In the genomic region with DNA sequence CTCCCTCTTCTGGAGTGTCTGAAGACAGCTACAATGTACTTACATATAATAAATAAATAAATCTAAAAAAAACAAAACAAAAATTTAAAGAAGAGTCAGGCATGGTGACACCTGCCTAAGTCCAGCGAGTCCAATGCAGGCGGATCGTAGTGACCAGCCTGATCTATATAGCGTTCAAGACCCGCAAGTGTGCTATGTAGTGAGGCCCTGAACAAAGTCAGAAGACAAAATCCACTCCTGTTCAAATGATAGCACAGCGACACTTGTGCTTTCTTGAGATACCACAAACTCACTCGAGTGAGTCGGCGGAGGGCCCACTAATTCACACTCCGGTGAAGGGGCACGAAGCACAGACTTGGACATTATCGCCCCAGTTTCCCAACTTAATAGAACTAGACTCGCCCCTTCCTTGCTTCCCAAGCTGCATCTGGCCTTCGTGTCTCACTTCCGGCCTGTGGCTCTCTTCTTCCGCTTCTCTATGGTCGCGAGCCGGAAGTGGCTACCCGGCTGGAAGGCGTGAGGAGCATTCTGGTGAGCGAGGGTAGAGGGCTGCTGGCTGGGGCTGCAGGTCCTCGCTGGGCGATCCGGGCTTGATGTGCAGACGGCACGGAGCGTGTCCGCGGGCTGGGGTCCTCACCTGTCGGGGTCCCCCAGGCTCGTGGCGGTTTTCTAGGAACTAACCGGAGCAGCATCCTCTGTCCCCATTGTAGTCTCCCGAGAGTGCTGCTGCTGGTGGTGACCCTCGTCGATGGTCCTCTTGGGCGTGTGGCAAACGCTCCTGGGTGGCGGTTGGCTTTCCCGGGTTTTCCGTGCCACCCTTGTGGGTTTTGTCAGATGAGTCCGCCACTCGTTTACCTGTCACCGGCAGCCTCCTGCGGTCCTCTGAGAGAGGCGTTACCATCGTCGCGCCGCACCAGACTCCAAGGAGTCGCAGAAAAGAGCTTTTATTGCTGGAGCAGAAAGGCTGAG, we compare ENCODE assay signal across 8 mouse cellular contexts. TPM values are rescaled to one million over a fixed set of nuclear protein-coding genes. Genes with fewer than 3 reads are reported as not detected.
DNase-seq lines count a peak whose midpoint lies in the region; ATAC-seq and TF ChIP-seq lines count a peak whose summit lies in the region.

Gene Thoc5, plus strand, starts transcription at position 473 of the 969 bp plus-strand sequence.

- intact Hi-C loops in heart, postnatal 25 days (cut with DNase I), result no loop called here

- H3K4me3 ChIP-seq in forebrain, embryonic 15.5 days, result peak within 1 kb of the TSS; percentile 82
- H3K4me3 ChIP-seq in lung, adult 2 months (replicated peaks; ENCODE audit: extremely low read depth, low read depth, low read length), result peak within 1 kb of the TSS; percentile 100

- no peak for TF ChIP-seq CTCF in lung, adult 2 months (IDR thresholded peaks at IDR 0.05; ENCODE audit: insufficient read depth, low read length)

- H3K36me3 ChIP-seq in forebrain, embryonic 15.5 days, result peaks cover 36% of the 10 kb centered on the region

- no peaks in the 10 kb centered on the region for H3K9me3 ChIP-seq in forebrain, embryonic 15.5 days

- 2% methylated on average over 52 of the region's 52 CpGs for WGBS in forebrain, embryonic 15.5 days
- 2% methylated on average over 52 of the region's 52 CpGs for WGBS in lung, adult 2 months

- H3K4me1 ChIP-seq in forebrain, embryonic 15.5 days, result peaks cover 17% of the 10 kb centered on the region
- peaks cover 2% of the 10 kb centered on the region; the same call in 1 of the 2 replicates for H3K4me1 ChIP-seq in lung, adult 2 months (ENCODE audit: control insufficient read depth, insufficient read depth, low read length)

- H3K27ac ChIP-seq in forebrain, embryonic 15.5 days (replicated peaks), result peak within 1 kb of the TSS; percentile 84

- H3K27me3 ChIP-seq in forebrain, embryonic 15.5 days, result no peaks in the 10 kb centered on the region

- peak; percentile 95 for ATAC-seq in forebrain, embryonic 15.5 days (replicated peaks)
- ATAC-seq in neutrophil, adult 5-6 weeks (ENCODE audit: extremely low read depth, insufficient number of reproducible peaks, low FRiP score, poor library complexity, severe bottlenecking), result peak; percentile 88

- DNase-seq in ES-CJ7 (ENCODE audit: low read depth, low spot score), result peak; percentile 82
- peak; percentile 70 for DNase-seq in cerebellum, adult 11 months
- DNase-seq in heart, postnatal 25 days (ENCODE audit: low spot score), result peak; percentile 63
- peak; percentile 77 to 89 for DNase-seq in layer of hippocampus, adult 18-20 months (ENCODE audit: low spot score in 2 of 2)
- peak; percentile 75 for DNase-seq in lung, adult 2 months
- peak; percentile 67 to 73 for DNase-seq in thymus, adult 18-20 months

- H3K9ac ChIP-seq in forebrain, embryonic 15.5 days (replicated peaks), result peak within 1 kb of the TSS; percentile 83

- peak; percentile 68; the same call in 1 of the 2 replicates for TF ChIP-seq POLR2A in lung, adult 2 months (IDR thresholded peaks at IDR 0.05; ENCODE audit: borderline replicate concordance, extremely low read depth, low read depth, low read length)

- peak within 1 kb of the TSS; percentile 70 for H3K4me2 ChIP-seq in forebrain, embryonic 15.5 days (replicated peaks)

RNA-seq across cellular contexts. Expression of gene Thoc5, which starts in this region (rescaled TPM):
- 64.6 and 64.8 TPM in 2 replicates for polyA plus RNA-seq in forebrain, embryonic 15.5 days (2015; fragmentation: Nextera tagmentation; extraction: Ambion mirVana)
- 10 to 100 TPM; 16.3 to 16.9 TPM for total RNA-seq in heart, postnatal 25 days (2021)
- 10 to 100 TPM; 37.1 to 37.2 TPM for total RNA-seq in layer of hippocampus, adult 18-20 months (2021)
- 12.1 and 16.4 TPM in 2 replicates for polyA plus RNA-seq in lung, adult 2 months (2012; rRNA removed)
- total RNA-seq in neutrophil, adult 5-6 weeks (2017), result 39.8 and 48.9 TPM in 2 replicates

Comparison
In these comparisons a context has a peak if more than half of its experiments do, and no peak if none do; other contexts are left out.
1. Peak in every context shown above with its lines: DNase-seq, ATAC-seq, H3K4me3 ChIP-seq and H3K27ac ChIP-seq.